Mouse (Mus musculus): ENCODE measurements around the gene Uckl1.

Gene Uckl1

GRCm38 (mm10) chr2:181521491-181521890 lies 63.2 kb downstream of the Uckl1 start:
- DNase-seq (ENCODE audit: extremely low spot score, low read depth, low spot score) = no peak

GRCm38 (mm10) chr2:181520936-181521227 lies 63.8 kb downstream of the Uckl1 start:
- DNase-seq (ENCODE audit: extremely low spot score, low read depth, low spot score) = no peak

GRCm38 (mm10) chr2:181520118-181520935 lies 64.4 kb downstream of the Uckl1 start, which contains the start of gene Dnajc5:
Gene Dnajc5 (plus strand): TSS chr2:181520485.
- DNase-seq (ENCODE audit: extremely low spot score, low read depth, low spot score) = peak; percentile 66

GRCm38 (mm10) chr2:181519201-181519600 lies 65.5 kb downstream of the Uckl1 start:
- DNase-seq (ENCODE audit: extremely low spot score, low read depth, low spot score) = no peak
